Mouse (Mus musculus): Measurements from ENCODE around the gene Gpr6.

DNA sequence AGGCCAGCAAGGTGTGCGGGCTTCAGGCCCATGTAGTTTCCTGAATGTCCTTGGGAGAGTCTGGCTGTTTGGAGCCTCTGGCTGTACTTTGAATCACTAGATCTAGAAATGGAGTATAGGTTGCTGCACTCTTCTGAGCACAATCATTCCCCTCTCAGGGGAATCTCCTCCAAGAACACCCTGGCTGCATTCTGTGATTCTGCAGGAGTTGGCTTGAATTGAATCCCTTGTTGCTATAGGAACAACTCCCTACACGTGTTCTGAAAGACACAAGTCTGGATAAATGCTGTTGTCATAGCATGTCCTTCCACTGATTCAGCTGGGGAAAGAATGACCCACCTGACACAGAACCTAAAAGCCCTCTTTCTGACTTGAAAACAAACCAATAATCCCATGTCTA lies 28.0 kb upstream of the Gpr6 start:
- TF ChIP-seq CTCF (IDR thresholded peaks at IDR 0.05; ENCODE audit: extremely low read depth, insufficient read depth, insufficient read length, insufficient replicate concordance), result no peak
- no peak for TF ChIP-seq POLR2A (IDR thresholded peaks at IDR 0.05; ENCODE audit: low read depth, low read length)
